Mouse (Mus musculus) spleen, postnatal 4 days (tissue): ENCODE data around the gene Slc25a25.
A peak's percentile ranks its signal among the peaks of the same experiment; 100 is the strongest.

Experiments used
- DNase-seq, 2 experiments: peaks; one replicate each; pipeline ENCODE4 v3.0.0; 2022; ENCODE audit warnings: low spot score in 2 of 2

Gene Slc25a25

GRCm38 (mm10) chr2:32459657-32460056, 8.4 kb upstream of the Slc25a25 start:
- DNase-seq, result no peak

- no peak for DNase-seq
Measured at GRCm38 (mm10) chr2:32458300-32458699, 7.1 kb upstream of the Slc25a25 start.

- no peak for DNase-seq
Measured at GRCm38 (mm10) chr2:32455101-32455500, 3.9 kb upstream of the Slc25a25 start.

GRCm38 (mm10) chr2:32454633-32455032, 3.4 kb upstream of the Slc25a25 start:
- DNase-seq, result no peak

DNA sequence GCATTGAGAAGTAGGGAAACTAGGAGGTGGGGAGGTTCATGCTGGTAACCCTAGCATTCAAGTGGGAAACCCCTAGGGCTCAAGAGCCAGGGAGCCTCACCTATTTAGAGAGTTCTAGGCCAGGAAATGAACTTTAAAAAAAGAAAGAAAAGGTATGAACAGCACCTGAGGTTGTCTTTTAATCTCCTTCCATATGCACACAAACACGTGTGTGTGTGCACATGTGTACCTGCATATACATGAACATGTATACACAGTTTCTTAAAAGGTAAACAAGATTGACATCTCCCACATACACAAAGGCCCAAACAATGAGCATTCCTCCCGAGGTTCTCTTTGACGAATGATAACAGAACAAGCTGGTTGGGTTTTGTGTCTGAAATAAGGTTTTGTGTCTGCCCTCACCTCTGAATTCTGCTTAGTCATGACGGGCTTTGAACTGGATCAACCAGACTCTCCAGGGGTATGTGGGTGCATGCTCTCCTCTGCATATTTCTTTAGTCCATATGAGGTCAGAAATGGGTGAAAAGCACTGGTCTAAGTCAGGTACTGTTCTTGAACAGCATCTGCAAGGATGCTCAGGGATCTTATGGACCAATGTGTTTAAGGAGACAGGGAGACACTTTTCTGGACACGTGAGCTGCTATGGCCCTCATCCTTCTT, 2.5 kb upstream of the Slc25a25 start:
- no peak for DNase-seq

- DNase-seq, result peak; percentile 41 to 77
Measured at GRCm38 (mm10) chr2:32452441-32452971, 1.3 kb upstream of the Slc25a25 start.

DNA sequence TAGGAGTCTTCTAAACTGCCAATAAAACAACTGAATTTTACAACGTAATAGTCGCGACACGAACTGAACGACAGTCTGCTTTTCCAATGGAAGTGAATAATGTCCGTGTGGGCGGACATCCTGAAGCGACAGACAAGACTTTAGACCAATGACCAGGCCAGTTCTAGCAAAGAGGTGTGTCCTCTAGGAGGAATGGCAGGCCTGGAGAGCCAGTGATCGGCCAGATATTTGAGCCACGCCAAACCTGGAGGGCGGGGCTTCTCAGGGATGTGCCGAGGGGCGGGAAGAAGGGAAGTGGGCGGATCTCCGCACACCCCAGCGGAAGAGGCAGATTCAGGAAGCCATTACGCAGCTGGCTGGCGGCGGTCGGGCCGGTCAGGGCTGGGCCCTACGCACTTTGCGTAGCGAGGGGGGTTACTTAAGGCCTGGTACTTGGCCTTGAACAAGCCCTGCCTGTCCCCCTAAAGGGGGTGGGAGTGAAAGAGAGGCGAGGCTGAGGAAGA, 676 bp upstream of the Slc25a25 start:
- peak; percentile 98 to 99 for DNase-seq

GRCm38 (mm10) chr2:32449761-32450754, 1.2 kb downstream of the Slc25a25 start, which contains the start of gene Naif1:
Gene Naif1 (plus strand): TSS chr2:32450457.
- no peak for DNase-seq

DNA sequence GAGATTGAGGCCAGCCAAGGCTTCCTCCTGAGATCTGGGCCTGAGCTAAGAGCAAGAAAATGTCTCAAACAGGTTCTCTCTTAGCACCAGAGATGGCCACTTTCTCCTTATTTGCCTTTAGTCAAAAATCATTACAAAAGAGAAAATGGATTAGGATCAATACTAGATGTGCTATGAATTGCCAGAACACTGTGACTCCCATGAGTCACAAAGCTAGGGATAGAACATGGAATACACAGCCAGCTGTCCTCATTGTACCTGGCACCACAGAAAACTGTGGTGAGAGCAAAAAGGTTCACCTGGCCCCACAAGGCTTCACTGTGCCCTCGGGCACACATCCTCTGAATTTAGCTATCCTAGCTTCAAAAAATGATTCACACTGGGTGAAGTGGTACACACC, 2.8 kb downstream of the Slc25a25 start:
- no peak for DNase-seq

GRCm38 (mm10) chr2:32447264-32447936, 3.8 kb downstream of the Slc25a25 start:
- DNase-seq, result peak; percentile 47 to 71

GRCm38 (mm10) chr2:32445535-32445934, 5.7 kb downstream of the Slc25a25 start:
- DNase-seq, result no peak

DNA sequence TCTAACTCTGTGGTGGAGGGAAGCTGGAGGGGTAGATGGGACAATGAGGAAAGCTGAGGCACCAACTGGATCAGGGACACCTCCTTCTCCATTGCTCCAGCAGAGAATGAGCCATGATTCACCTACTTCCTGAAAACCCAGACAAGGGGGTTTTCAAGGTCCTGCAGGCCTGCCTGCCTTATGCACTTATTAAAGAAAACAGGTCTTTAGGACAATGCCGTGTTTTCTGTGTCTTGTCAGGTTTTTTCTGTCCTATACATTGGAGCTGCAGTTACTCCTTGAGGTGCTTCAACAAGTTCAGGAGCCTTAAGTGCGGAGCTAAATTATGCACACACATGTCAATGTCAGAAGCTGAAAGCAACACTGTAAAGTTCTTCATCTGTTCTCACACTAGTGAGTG, 9.7 kb downstream of the Slc25a25 start:
- no peak for DNase-seq

DNA sequence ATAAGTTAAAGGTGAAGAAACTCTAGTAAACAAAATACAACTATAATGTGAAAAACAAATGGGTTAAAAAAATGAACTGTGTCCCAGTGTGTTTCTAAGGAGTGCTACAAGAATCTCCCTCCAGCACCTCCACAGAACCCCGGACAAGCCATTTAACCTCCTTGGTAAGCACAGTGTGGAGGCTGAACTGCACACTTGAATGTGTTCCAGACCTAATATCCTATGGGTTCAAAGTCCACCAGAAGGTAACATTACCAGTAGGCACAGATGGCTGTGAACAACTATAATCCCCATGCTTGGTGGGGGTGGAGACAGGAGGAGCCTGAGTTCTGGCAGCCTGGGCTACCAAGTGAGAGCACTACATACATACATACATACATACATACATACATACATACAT, 10.6 kb downstream of the Slc25a25 start:
- DNase-seq, result no peak

DNA sequence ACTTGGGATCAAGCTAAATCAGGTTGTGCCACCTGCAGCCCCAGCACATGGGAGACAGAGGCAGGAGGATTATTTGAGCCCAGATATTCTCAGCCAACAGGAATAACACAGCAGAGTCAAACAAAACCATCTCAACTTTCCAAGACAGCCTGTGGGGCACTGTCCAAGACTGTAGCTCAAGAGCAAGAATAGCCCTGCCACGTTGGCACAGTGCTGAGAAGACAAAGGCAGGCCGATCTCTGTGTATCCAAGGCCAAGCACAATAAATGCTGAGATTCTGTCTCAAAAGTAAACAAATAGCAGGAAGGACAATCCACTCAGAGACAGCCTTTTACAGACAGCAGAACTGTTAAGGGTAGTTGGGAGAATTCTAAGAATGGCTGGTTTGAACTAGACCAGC, 11.1 kb downstream of the Slc25a25 start:
- DNase-seq, result no peak

DNA sequence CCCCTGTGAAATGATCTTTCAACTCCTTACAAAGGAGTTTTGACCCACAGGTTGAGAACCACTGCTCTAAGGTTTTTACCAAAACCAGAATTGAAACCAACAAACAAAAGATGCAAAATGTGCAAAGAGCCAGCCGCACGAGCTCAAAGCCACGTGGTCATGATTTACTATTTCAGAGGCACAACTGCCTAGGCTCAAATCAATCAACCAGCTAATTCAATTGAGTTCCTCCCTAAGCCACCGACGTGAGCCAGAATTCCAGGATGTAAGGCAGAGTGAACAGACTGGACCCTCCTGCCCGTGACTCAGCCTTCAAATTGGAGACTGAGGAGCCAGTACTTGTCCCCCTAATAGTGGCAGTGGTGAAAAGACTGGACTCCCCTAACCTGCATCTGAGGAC, 12.1 kb downstream of the Slc25a25 start:
- DNase-seq, result no peak

DNA sequence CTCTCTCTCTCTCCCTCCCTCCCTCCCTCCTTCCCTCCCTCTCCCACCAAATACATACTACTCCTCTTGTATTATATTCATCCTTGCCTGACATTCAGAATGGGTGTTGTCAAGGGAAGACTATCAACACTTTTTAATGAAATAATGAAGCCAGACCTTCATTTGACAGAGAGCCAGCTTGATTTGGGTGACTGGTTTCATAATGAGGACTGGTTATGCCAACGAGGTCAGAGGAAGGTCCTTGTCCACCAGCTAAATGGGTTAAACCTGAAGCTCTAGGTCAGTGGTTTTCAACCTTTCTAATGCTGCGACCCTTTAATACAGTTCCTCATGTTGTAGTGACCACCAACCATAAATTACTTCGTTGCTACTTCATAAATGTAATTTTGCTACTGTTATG, 12.5 kb downstream of the Slc25a25 start:
- DNase-seq, result no peak

DNA sequence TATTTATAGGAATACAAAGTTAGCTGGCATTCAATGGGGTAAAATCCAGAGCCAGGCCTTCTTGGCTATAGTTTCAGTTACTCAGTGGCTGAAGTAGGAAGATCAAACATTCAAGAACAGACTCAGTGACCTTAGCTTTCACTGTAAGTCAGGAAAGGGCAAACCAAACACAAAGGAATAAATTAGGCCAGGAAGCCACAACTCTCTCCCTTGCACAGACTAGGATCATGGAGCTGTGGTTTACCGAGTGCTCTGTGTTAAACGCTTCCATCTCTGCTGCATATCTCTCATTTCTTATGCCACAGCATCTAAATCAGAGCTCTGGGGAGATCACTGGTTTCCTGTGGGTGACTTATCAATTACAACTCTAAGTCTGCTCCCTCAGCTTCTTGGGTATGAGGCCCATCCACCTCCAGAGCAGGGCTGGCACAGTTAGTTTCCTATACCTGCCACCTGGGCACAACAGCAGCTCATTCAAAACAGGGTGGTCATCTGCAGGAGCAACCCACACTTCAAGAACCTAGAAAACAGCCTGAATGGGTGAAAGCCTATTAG, 13.6 kb downstream of the Slc25a25 start:
- DNase-seq, result no peak

DNA sequence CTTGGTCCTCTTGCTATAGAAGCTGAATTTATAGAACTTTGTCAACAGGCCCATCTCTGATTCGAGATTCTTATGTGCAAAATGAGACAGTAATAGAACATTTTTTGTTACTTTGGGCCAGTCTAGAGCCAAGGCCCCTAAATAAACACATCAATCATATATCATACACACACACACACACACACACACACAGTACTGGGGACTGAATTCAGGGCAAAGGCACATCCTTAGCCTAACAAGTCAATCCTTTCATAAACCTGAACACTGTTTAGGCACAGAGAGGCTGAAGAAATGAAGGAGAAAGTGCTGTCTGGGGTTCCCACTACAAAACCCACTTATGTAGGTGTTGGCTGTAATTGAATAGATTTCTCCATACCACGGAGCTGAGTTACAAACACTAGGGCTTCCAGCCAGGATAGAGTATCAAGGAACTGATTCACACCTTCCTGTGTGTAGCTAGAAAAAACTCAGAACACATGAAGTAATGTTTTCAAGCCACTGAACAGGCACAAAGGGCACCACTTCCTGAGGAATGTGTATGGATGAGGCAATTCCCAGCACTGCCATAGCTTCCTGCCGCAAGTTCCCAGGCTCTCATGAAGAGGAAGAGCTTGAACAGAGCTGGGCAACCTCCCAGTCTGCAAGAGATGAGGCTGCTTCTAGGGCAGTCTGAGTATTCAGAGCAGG, 14.4 kb downstream of the Slc25a25 start:
- DNase-seq, result no peak

- DNase-seq, result no peak
Measured at GRCm38 (mm10) chr2:32430701-32431676, 20.3 kb downstream of the Slc25a25 start.
